Mouse (Mus musculus): ENCODE results near the gene Ubqln4.

DNA sequence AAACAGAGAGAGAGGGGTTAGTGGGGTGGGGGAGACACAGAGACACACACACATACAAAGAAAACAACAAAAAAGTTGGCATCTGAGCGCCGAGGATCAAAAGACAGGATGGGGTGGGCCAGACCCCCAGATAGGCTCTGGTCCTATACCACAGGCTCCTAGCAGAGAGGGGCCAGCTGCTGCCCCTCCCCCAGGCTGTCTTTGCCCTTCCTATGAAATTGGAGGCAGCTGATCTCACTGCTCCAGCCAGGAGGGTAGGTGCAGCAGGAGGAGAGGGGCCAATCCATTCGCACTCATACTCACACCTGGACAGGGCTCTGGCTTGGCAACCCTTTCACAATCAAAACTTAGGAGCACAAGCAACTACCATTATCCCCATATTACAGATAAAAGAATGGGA is 44.3 kb upstream of the Ubqln4 start:
- TF ChIP-seq CTCF (IDR thresholded peaks at IDR 0.05; ENCODE audit: extremely low read depth, insufficient read depth, insufficient read length, insufficient replicate concordance) (no peak), POLR2A (IDR thresholded peaks at IDR 0.05; ENCODE audit: low read depth, low read length) (no peak)
